10 mouse cellular contexts compared by ENCODE assay signal in genomic region chr15:78801571-78801970, GRCm38 (mm10). TPM values are rescaled to one million over a fixed set of nuclear protein-coding genes. Genes with fewer than 3 reads are reported as not detected.
DNase-seq lines count a peak whose midpoint lies in the region; ATAC-seq and TF ChIP-seq lines count a peak whose summit lies in the region.
"Had no signal": no experiment of that assay in that cellular context is flagged by ENCODE, and none has a peak within 500 bp of the region (broad histone marks: within the 10 kb centered on the region; RNA-seq: fewer than 3 reads in every experiment).

No protein-coding gene starts in this region.

- peaks cover 2% of the 10 kb centered on the region for H3K36me3 ChIP-seq in heart, adult 2 months (ENCODE audit: control insufficient read depth, insufficient read depth, low read length)
- peaks cover 3% of the 10 kb centered on the region; the same call in 1 of the 2 replicates for H3K36me3 ChIP-seq in E14TG2a.4 (ENCODE audit: insufficient read depth, low read length)
- no peaks in the 10 kb centered on the region for H3K36me3 ChIP-seq in heart, embryonic 15.5 days
- H3K36me3 ChIP-seq in liver, embryonic 15.5 days (replicated peaks) = 0 out of 2 replicates have a peak, but pooled peaks cover 4% of the 10 kb centered on the region

- no peaks in the 10 kb centered on the region for H3K9me3 ChIP-seq in E14TG2a.4 (ENCODE audit: low read length)
- H3K9me3 ChIP-seq in heart, embryonic 15.5 days (replicated peaks) = no peaks in the 10 kb centered on the region
- H3K9me3 ChIP-seq in liver, embryonic 15.5 days (replicated peaks) = no peaks in the 10 kb centered on the region

- intact Hi-C loops in heart, adult 2 months (cut with DNase I) = no loop called here
- intact Hi-C loops in heart, postnatal 25 days (cut with DNase I) = no loop called here

- DNase-seq in heart, adult 2 months = no peak
- no peak for DNase-seq in heart, postnatal 25 days (ENCODE audit: low spot score)
- no peak for DNase-seq in left cerebral cortex, adult 8-10 months (ENCODE audit: low spot score in 2 of 2)
- no peak for DNase-seq in urinary bladder, postnatal 25 days (ENCODE audit: low spot score)

- H3K27me3 ChIP-seq in heart, adult 2 months (ENCODE audit: control insufficient read depth, insufficient read depth, low read length) = no peaks in the 10 kb centered on the region
- H3K27me3 ChIP-seq in E14TG2a.4 (ENCODE audit: insufficient read depth, low read length) = peaks cover 71% of the 10 kb centered on the region
- H3K27me3 ChIP-seq in heart, embryonic 15.5 days = peaks cover 12% of the 10 kb centered on the region
- peaks cover 60% of the 10 kb centered on the region for H3K27me3 ChIP-seq in liver, embryonic 15.5 days

- TF ChIP-seq POLR2A in heart, adult 2 months (IDR thresholded peaks at IDR 0.05; ENCODE audit: insufficient read depth, low read depth, low read length) = no peak

- ATAC-seq in heart, embryonic 15.5 days (replicated peaks; ENCODE audit: insufficient number of reproducible peaks, insufficient read depth, low FRiP score, low read depth) = no peak
- ATAC-seq in liver, embryonic 15.5 days (ENCODE audit: insufficient read depth) = no peak
- no peak for ATAC-seq in erythroid progenitor cell, adult 5-6 weeks (replicated peaks; ENCODE audit: low FRiP score, poor library complexity, severe bottlenecking)

- H3K4me3 ChIP-seq in heart, adult 2 months = peak overlapping the region; percentile 47
- 0 out of 2 replicates have a peak overlapping the region, but pooled peaks have one; percentile 83 for H3K4me3 ChIP-seq in E14TG2a.4 (replicated peaks; ENCODE audit: low read length)
- H3K4me3 ChIP-seq in heart, embryonic 15.5 days = peak overlapping the region; percentile 66
- peak overlapping the region; percentile 60 for H3K4me3 ChIP-seq in liver, embryonic 15.5 days (replicated peaks)

- WGBS in heart, adult 2 months = 53% methylated on average over 9 of the region's 9 CpGs
- 77% methylated on average over 9 of the region's 9 CpGs for WGBS in heart, embryonic 15.5 days
- 68% methylated on average over 9 of the region's 9 CpGs for WGBS in liver, embryonic 15.5 days (ENCODE audit: insufficient replicate concordance)

- no peaks in the 10 kb centered on the region; the same call in 1 of the 2 replicates for H3K79me2 ChIP-seq in heart, adult 2 months (replicated peaks; ENCODE audit: control insufficient read depth, insufficient read depth, low read length)

- peak overlapping the region; percentile 30 for H3K27ac ChIP-seq in heart, adult 2 months
- H3K27ac ChIP-seq in heart, embryonic 15.5 days = 0 out of 2 replicates have a peak overlapping the region, but pooled peaks have one; percentile 78
- H3K27ac ChIP-seq in liver, embryonic 15.5 days (replicated peaks) = no peak overlapping the region

- peak overlapping the region; percentile 92 for H3K4me2 ChIP-seq in heart, embryonic 15.5 days
- H3K4me2 ChIP-seq in liver, embryonic 15.5 days = peak overlapping the region; percentile 67

- peak overlapping the region; percentile 98 for H3K9ac ChIP-seq in heart, adult 2 months (ENCODE audit: low read depth, low read length)
- H3K9ac ChIP-seq in heart, embryonic 15.5 days = peak overlapping the region; percentile 69; the same call in 1 of the 2 replicates
- no peak overlapping the region for H3K9ac ChIP-seq in liver, embryonic 15.5 days

- peaks cover 21% of the 10 kb centered on the region for H3K4me1 ChIP-seq in heart, adult 2 months (ENCODE audit: control insufficient read depth, insufficient read depth, low read length)
- H3K4me1 ChIP-seq in E14TG2a.4 (replicated peaks; ENCODE audit: low read depth, low read length) = peaks cover 47% of the 10 kb centered on the region
- peaks cover 55% of the 10 kb centered on the region for H3K4me1 ChIP-seq in heart, embryonic 15.5 days (replicated peaks)
- H3K4me1 ChIP-seq in liver, embryonic 15.5 days (replicated peaks) = peaks cover 26% of the 10 kb centered on the region

- TF ChIP-seq CTCF in heart, adult 2 months (IDR thresholded peaks at IDR 0.05) = no peak
- no peak for TF ChIP-seq CTCF in E14TG2a.4 (conservative IDR thresholded peaks at IDR 0.05; ENCODE audit: low read length)

- TF ChIP-seq EP300 in heart, adult 2 months (IDR thresholded peaks at IDR 0.05; ENCODE audit: insufficient read depth, low read depth, low read length) = no peak

RNA-seq across cellular contexts. Expression of gene Card10, which starts 1.3 kb away (rescaled TPM):
- 10 to 100 TPM; 15.0 to 17.0 TPM for total RNA-seq in heart, adult 2 months (2021)
- polyA plus RNA-seq in heart, adult 2 months (2012; rRNA removed) = 22.3 and 28.5 TPM in 2 replicates
- 10 to 100 TPM; 14.8 to 18.3 TPM for total RNA-seq in heart, postnatal 25 days (2021)
- polyA plus RNA-seq in heart, embryonic 15.5 days (2015; fragmentation: Nextera tagmentation; extraction: Ambion mirVana) = 5.7 and 7.6 TPM in 2 replicates
- 1.8 and 2.5 TPM in 2 replicates for polyA plus RNA-seq in liver, embryonic 15.5 days (2015; fragmentation: Nextera tagmentation; extraction: Ambion mirVana)
- total RNA-seq in erythroid progenitor cell, adult 5-6 weeks (2015; ENCODE audit: low replicate concordance) = 0.42 and 0.72 TPM in 2 replicates
- not detected in 2 replicates for total RNA-seq in erythroid progenitor cell, adult 5-6 weeks (2017; ENCODE audit: low replicate concordance)
- total RNA-seq in left cerebral cortex, adult 8-10 months (2022) = 1 to 10 TPM; 4.9 to 5.4 (median 5.0) TPM

RNA-seq across cellular contexts. Expression of gene Mfng, which starts 28.3 kb away (rescaled TPM):
- total RNA-seq in heart, adult 2 months (2021) = 10 to 100 TPM; 11.1 to 11.6 TPM
- 15.0 and 19.1 TPM in 2 replicates for polyA plus RNA-seq in heart, adult 2 months (2012; rRNA removed)
- total RNA-seq in heart, postnatal 25 days (2021) = 10 to 100 TPM; 11.6 to 13.2 TPM
- polyA plus RNA-seq in heart, embryonic 15.5 days (2015; fragmentation: Nextera tagmentation; extraction: Ambion mirVana) = 13.6 and 21.0 TPM in 2 replicates
- 4.6 and 5.2 TPM in 2 replicates for polyA plus RNA-seq in liver, embryonic 15.5 days (2015; fragmentation: Nextera tagmentation; extraction: Ambion mirVana)
- 1.7 and 1.8 TPM in 2 replicates for total RNA-seq in erythroid progenitor cell, adult 5-6 weeks (2015; ENCODE audit: low replicate concordance)
- total RNA-seq in erythroid progenitor cell, adult 5-6 weeks (2017; ENCODE audit: low replicate concordance) = 2.3 TPM in 1 of 2 replicates, not detected in the other
- total RNA-seq in left cerebral cortex, adult 8-10 months (2022) = 1 to 10 TPM; 4.2 to 8.9 (median 6.4) TPM
- polyA plus RNA-seq: C2C12 had no signal

RNA-seq across cellular contexts. Expression of gene Cdc42ep1, which starts 40.9 kb away (rescaled TPM):
- 10 to 100 TPM; 30.8 to 37.1 TPM for total RNA-seq in heart, adult 2 months (2021)
- 62.3 and 71.8 TPM in 2 replicates for polyA plus RNA-seq in heart, adult 2 months (2012; rRNA removed)
- 10 to 100 TPM; 34.1 to 41.0 TPM for total RNA-seq in heart, postnatal 25 days (2021)
- 32.0 and 40.4 TPM in 2 replicates for polyA plus RNA-seq in heart, embryonic 15.5 days (2015; fragmentation: Nextera tagmentation; extraction: Ambion mirVana)
- 13.0 and 15.2 TPM in 2 replicates for polyA plus RNA-seq in liver, embryonic 15.5 days (2015; fragmentation: Nextera tagmentation; extraction: Ambion mirVana)
- not detected in 2 replicates for total RNA-seq in erythroid progenitor cell, adult 5-6 weeks (2015; ENCODE audit: low replicate concordance)
- total RNA-seq in erythroid progenitor cell, adult 5-6 weeks (2017; ENCODE audit: low replicate concordance) = not detected in 2 replicates
- total RNA-seq in left cerebral cortex, adult 8-10 months (2022) = 10 to 100 TPM; 16.8 to 22.9 (median 20.1) TPM

RNA-seq across cellular contexts. Expression of gene Lgals2, which starts 53.8 kb away (rescaled TPM):
- total RNA-seq in heart, adult 2 months (2021) = not detected
- 0.59 and 1.5 TPM in 2 replicates for polyA plus RNA-seq in heart, adult 2 months (2012; rRNA removed)
- total RNA-seq in heart, postnatal 25 days (2021) = under 1 TPM; 0.62 to 0.64 TPM
- 0.43 and 0.45 TPM in 2 replicates for polyA plus RNA-seq in heart, embryonic 15.5 days (2015; fragmentation: Nextera tagmentation; extraction: Ambion mirVana)
- 7.7 and 9.5 TPM in 2 replicates for polyA plus RNA-seq in liver, embryonic 15.5 days (2015; fragmentation: Nextera tagmentation; extraction: Ambion mirVana)
- not detected in 2 replicates for total RNA-seq in erythroid progenitor cell, adult 5-6 weeks (2015; ENCODE audit: low replicate concordance)
- not detected in 2 replicates for total RNA-seq in erythroid progenitor cell, adult 5-6 weeks (2017; ENCODE audit: low replicate concordance)
- total RNA-seq in left cerebral cortex, adult 8-10 months (2022) = not detected
- polyA plus RNA-seq: erythroblast, embryonic 14.5 days had no signal

Comparison
In these comparisons a context has a peak if more than half of its experiments do, and no peak if none do; other contexts are left out.
1. RNA of gene Cdc42ep1, which starts 40.9 kb away (total RNA-seq): 34.1 to 41.0 TPM in heart, postnatal 25 days, 30.8 to 37.1 TPM in heart, adult 2 months and 16.8 to 22.9 TPM in left cerebral cortex, adult 8-10 months; not detected in erythroid progenitor cell, adult 5-6 weeks; every median in the first group is over 10 times any median in the second.
2. Peak in every context shown above with its lines, with median percentiles within 50 percentile points of each other: H3K4me3 ChIP-seq.